Mouse (Mus musculus) liver, postnatal 0 days (tissue): ENCODE measurements at regions not wholly inside any gene's neighbourhood (a gene's known extent, or its start where the extent isn't known, plus 50 kb on each side); places are given as distances from the start of the nearest gene placed in this dataset.
"Not testable (repeated sequence)": the region's sequence is repeated elsewhere in the genome, so short reads cannot be mapped to it uniquely, and the experiment has no call there.

ENCODE experiments used
- CTCF ChIP-seq: sonication (generic); IDR thresholded peaks from 2 replicates; pipeline ENCODE4 v1.5.1; 2016; ENCODE audit warnings: antibody characterized with exemption, low read depth
- EP300 ChIP-seq: IDR thresholded peaks from 2 replicates; pipeline ENCODE4 v1.6.1; 2016; ENCODE audit warnings: antibody characterized with exemption, low read depth, mild to moderate bottlenecking

DNA sequence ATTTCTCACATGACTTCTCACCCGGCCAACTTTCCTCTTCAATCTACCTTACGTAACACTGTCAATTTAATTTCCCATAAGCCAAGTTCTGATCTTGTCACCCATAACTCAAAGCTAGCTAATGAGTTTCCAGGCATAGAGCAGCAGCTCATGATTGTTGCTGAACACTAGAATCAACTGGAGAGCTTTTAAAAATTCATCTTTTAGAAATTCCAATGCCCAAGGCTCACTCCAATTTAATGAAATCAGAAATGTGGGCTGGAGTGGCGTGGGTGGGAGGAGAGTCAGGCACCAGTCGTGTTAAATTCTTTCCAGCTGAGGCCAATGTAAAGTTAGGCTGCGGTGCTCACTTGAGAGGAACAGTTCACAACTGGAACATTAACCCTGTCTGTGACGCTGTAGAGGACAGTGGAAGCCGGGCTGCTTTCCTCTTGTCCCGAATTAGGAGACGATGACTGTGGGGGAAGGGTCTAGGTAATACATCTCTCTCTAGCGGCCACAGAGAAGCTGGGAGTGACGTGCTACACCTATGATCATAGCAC lies 131.5 kb downstream of the Raet1d start:
- TF ChIP-seq CTCF, EP300: not testable (repeated sequence)
